Mouse (Mus musculus) midbrain, postnatal 0 days (tissue): ENCODE measurements around the gene Cdkl2. TPM values are rescaled to one million over a fixed set of nuclear protein-coding genes. Genes with fewer than 3 reads are reported as not detected.

Experiments
- ATAC-seq: fragments of 200-750 bp; cut with Nextera tagmentation; 2 replicates; pipeline ENCODE4 v1.8.0; 2017; ENCODE audit warnings: moderate number of reproducible peaks, mild to moderate bottlenecking, moderate TSS enrichment, moderate library complexity; ENCODE audit not compliant: low FRiP score
- DNase-seq: peaks from one replicate; pipeline ENCODE4 v3.0.0-alpha.2; 2015; ENCODE audit warnings: low spot score
- H3K27ac ChIP-seq: fragments of 300-500 bp; sonication (generic); 2 replicates; pipeline ENCODE4 v1.5.1; 2014; ENCODE audit warnings: low read depth, mild to moderate bottlenecking, low read length, mixed read lengths
- H3K27me3 ChIP-seq: fragments of 300-500 bp; sonication (generic); 2 replicates; pipeline ENCODE4 v1.6.1; 2014; ENCODE audit warnings: low read length, control low read depth, mixed read lengths; ENCODE audit not compliant: insufficient read depth
- H3K36me3 ChIP-seq: fragments of 300-500 bp; sonication (generic); 2 replicates; pipeline ENCODE4 v1.6.1; 2014; ENCODE audit warnings: low read length, control low read depth, mixed read lengths; ENCODE audit not compliant: insufficient read depth
- H3K4me1 ChIP-seq: fragments of 300-500 bp; sonication (generic); 2 replicates; pipeline ENCODE4 v1.6.1; 2014; ENCODE audit warnings: mild to moderate bottlenecking, control low read depth, antibody characterized with exemption, low read length, mixed read lengths; ENCODE audit not compliant: insufficient read depth
- H3K4me2 ChIP-seq: fragments of 300-500 bp; sonication (generic); 2 replicates; pipeline ENCODE4 v1.6.1; 2014; ENCODE audit warnings: low read depth, mild to moderate bottlenecking, low read length, mixed read lengths; ENCODE audit not compliant: poor library complexity, severe bottlenecking
- H3K4me3 ChIP-seq: fragments of 300-500 bp; sonication (generic); 2 replicates; pipeline ENCODE4 v1.5.1; 2014; ENCODE audit warnings: low read depth, mild to moderate bottlenecking, low read length, moderate library complexity
- H3K9ac ChIP-seq: fragments of 300-500 bp; sonication (generic); replicated peaks from 2 replicates; pipeline ENCODE4 v1.6.1; 2014; ENCODE audit warnings: mild to moderate bottlenecking, low read length, moderate library complexity, mixed read lengths; ENCODE audit not compliant: poor library complexity, severe bottlenecking
- H3K9me3 ChIP-seq: fragments of 300-500 bp; sonication (generic); 2 replicates; pipeline ENCODE4 v1.6.1; 2016; ENCODE audit warnings: low read length, control low read depth
- CTCF ChIP-seq: IDR thresholded peaks from 2 replicates; pipeline ENCODE4 v1.5.1; 2016; ENCODE audit warnings: antibody characterized with exemption, mild to moderate bottlenecking
- WGBS: fragments of 180-500 bp; shearing (Covaris S2); extraction: QIAGEN DNeasy Blood & Tissue Kit; methylation state at CpG from one replicate; pipeline ENCODE4 v1.1.7; 2014; 5-methylcytosine and 5-hydroxymethylcytosine counted together
- polyA plus RNA-seq: library from polyadenylated mRNA; unstranded; fragments of >200 nt; fragmentation: Nextera tagmentation; extraction: Ambion mirVana; gene quantifications from 2 replicates; pipeline ENCODE4 v1.2.1, GENCODE M21; 2015
- total RNA-seq: library from RNA; depleted of rRNA; stranded (reverse); fragments of >200 nt; gene quantifications from 2 replicates; pipeline ENCODE4 v1.2.3, GENCODE M21; 2014

Gene Cdkl2
- total and polyA plus RNA-seq, 2 experiments from 2014 or later, result 20.3 to 33.8 TPM

DNA sequence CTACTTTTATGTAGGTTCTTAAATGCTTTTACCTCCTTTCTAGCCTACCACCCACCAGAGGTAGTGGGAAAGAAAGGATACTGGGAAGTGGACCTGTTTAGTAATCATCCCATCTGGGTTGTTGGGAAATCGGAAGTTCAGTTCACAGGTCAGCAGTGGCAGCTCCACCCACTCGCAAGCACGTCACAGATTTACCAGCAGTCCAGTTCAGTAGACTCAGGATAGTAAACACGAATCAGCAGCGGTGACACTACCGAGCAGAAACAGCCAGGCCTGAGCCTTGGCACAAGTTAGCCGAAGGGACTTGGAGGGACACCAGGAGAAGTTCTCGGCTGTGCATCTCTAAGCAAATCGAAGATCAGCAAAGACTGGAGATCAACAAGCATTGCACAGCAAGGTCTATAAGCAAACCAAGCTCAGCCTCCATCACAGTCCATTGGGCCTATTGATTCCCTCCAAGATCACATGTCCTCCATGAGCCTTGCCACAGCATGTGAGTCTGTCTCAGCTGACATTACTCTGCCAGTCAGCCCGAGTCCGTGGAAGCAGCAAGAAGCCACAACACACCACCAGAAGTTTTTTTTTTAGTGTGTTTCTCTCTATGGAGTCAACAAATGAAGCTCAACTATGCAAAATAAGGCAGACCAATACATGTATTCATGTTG, 62.4 kb downstream of the Cdkl2 start:
- no peaks in the 10 kb centered on the region for H3K36me3 ChIP-seq
- H3K9me3 ChIP-seq, result no peaks in the 10 kb centered on the region
- H3K4me3 ChIP-seq, result no peak overlapping the region
- no peak overlapping the region for H3K9ac ChIP-seq
- no peak overlapping the region for H3K27ac ChIP-seq
- WGBS, result 94% methylated on average over 11 of the region's 11 CpGs
- TF ChIP-seq CTCF, result no peak
- ATAC-seq (no peak), DNase-seq (no peak)
- H3K27me3 ChIP-seq, result no peaks in the 10 kb centered on the region
- no peak overlapping the region for H3K4me2 ChIP-seq
- H3K4me1 ChIP-seq, result no peaks in the 10 kb centered on the region

- Histone ChIP-seq H3K4me1 (no peaks in the 10 kb centered on the region), H3K36me3 (no peaks in the 10 kb centered on the region), H3K9ac (no peak overlapping the region), H3K27ac (no peak overlapping the region), H3K9me3 (no peaks in the 10 kb centered on the region), H3K27me3 (no peaks in the 10 kb centered on the region), H3K4me3 (no peak overlapping the region), H3K4me2 (no peak overlapping the region)
- TF ChIP-seq CTCF, result no peak
- ATAC-seq (no peak), DNase-seq (no peak)
- 85% methylated on average over 2 of the region's 2 CpGs for WGBS
Observed at GRCm38 (mm10) chr5:91977397-91977770, 66.3 kb downstream of the Cdkl2 start.

- Histone ChIP-seq H3K27me3 (no peaks in the 10 kb centered on the region), H3K27ac (no peak overlapping the region), H3K9ac (no peak overlapping the region), H3K36me3 (no peaks in the 10 kb centered on the region), H3K4me2 (no peak overlapping the region), H3K9me3 (no peaks in the 10 kb centered on the region), H3K4me3 (no peak overlapping the region), H3K4me1 (no peaks in the 10 kb centered on the region)
- TF ChIP-seq CTCF, result no peak
- no peak for ATAC-seq
- WGBS, result 74% methylated on average over 10 of the region's 10 CpGs
- no peak for DNase-seq
Observed at GRCm38 (mm10) chr5:91976566-91977396, 66.9 kb downstream of the Cdkl2 start.

DNA sequence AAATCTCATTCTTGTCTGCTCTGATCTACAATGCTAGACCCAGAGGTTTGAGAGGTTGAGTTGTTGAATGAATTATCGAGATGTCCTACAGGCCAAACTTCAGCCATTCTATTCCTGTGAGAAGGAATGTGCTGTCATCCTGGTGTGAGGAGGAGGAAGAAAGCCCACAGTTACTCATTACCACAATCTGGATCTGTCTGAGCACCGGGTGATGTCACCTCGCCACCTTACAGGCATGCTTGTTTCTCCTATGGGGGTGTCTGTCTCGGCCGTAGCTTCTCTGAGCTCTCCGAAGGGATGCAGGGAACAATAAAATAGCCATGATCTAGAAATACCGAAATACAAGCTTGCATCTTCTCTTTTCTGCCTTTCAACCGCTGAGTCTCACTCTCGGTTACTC, 67.9 kb downstream of the Cdkl2 start:
- no peak overlapping the region for H3K4me3 ChIP-seq
- DNase-seq (no peak), ATAC-seq (no peak)
- no peaks in the 10 kb centered on the region for H3K4me1 ChIP-seq
- no peaks in the 10 kb centered on the region for H3K27me3 ChIP-seq
- no peak overlapping the region for H3K27ac ChIP-seq
- H3K36me3 ChIP-seq, result no peaks in the 10 kb centered on the region
- no peak overlapping the region for H3K9ac ChIP-seq
- H3K4me2 ChIP-seq, result no peak overlapping the region
- 93% methylated on average over 9 of the region's 9 CpGs for WGBS
- no peaks in the 10 kb centered on the region for H3K9me3 ChIP-seq
- TF ChIP-seq CTCF, result no peak

GRCm38 (mm10) chr5:91974002-91974401, 69.7 kb downstream of the Cdkl2 start:
- Histone ChIP-seq H3K4me2 (no peak overlapping the region), H3K9ac (no peak overlapping the region), H3K4me1 (no peaks in the 10 kb centered on the region), H3K4me3 (no peak overlapping the region), H3K36me3 (no peaks in the 10 kb centered on the region), H3K27ac (no peak overlapping the region), H3K9me3 (no peaks in the 10 kb centered on the region), H3K27me3 (no peaks in the 10 kb centered on the region)
- WGBS, result 93% methylated on average over 7 of the region's 7 CpGs
- ATAC-seq, result no peak
- no peak for DNase-seq
- no peak for TF ChIP-seq CTCF

DNA sequence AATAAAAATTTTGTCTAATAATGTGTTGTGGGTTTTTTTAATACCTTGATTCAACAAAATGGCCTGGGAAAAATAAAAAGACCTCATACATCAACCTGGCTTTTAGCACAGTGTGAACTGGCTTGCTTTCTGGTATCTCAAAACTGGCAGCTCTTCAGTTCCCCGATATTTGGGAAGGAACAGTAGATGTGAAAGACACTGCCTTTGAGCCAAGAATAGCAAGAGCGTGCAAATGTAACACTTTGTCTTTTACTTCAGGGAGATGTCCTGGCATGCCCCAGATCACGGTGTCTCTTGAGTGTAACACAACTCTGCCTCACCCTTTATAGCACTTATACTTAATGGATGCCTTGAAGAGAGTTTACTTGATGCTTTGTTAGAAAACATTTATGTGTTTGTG, 71.6 kb downstream of the Cdkl2 start:
- DNase-seq, result no peak
- no peak for ATAC-seq
- Histone ChIP-seq H3K9ac (no peak overlapping the region), H3K4me1 (no peaks in the 10 kb centered on the region), H3K9me3 (no peaks in the 10 kb centered on the region), H3K4me2 (no peak overlapping the region), H3K27me3 (no peaks in the 10 kb centered on the region), H3K27ac (no peak overlapping the region), H3K4me3 (no peak overlapping the region), H3K36me3 (no peaks in the 10 kb centered on the region)
- 89% methylated on average over 3 of the region's 3 CpGs for WGBS
- no peak for TF ChIP-seq CTCF
